Mouse (Mus musculus): ENCODE measurements around the gene Gng7.

The Gng7 gene

GRCm38 (mm10) chr10:81025639-81026275, 11.0 kb upstream of the Gng7 start, which contains the start of gene Diras1:
Gene Diras1 (minus strand): TSS chr10:81025662.
- DNase-seq (ENCODE audit: extremely low spot score, low spot score) = no peak

GRCm38 (mm10) chr10:81025047-81025621, 10.4 kb upstream of the Gng7 start:
- DNase-seq (ENCODE audit: extremely low spot score, low spot score) = no peak

- DNase-seq (ENCODE audit: extremely low spot score, low spot score) = no peak
Measured at GRCm38 (mm10) chr10:81024346-81024937, 9.7 kb upstream of the Gng7 start.

- DNase-seq (ENCODE audit: extremely low spot score, low spot score) = no peak
Measured at GRCm38 (mm10) chr10:81022744-81023143, 8.0 kb upstream of the Gng7 start.

GRCm38 (mm10) chr10:81021547-81022110, 6.9 kb upstream of the Gng7 start:
- DNase-seq (ENCODE audit: extremely low spot score, low spot score) = no peak

GRCm38 (mm10) chr10:81020207-81020606, 5.5 kb upstream of the Gng7 start:
- DNase-seq (ENCODE audit: extremely low spot score, low spot score) = no peak

- no peak for DNase-seq (ENCODE audit: extremely low spot score, low spot score)
Measured at GRCm38 (mm10) chr10:81019687-81020086, 4.9 kb upstream of the Gng7 start.

GRCm38 (mm10) chr10:81018326-81018725, 3.6 kb upstream of the Gng7 start:
- no peak for DNase-seq (ENCODE audit: extremely low spot score, low spot score)

- DNase-seq (ENCODE audit: extremely low spot score, low spot score) = peak; percentile 63
Measured at GRCm38 (mm10) chr10:81016645-81017044, 1.9 kb upstream of the Gng7 start.

- no peak for DNase-seq (ENCODE audit: extremely low spot score, low spot score)
Measured at GRCm38 (mm10) chr10:81015666-81016065, 921 bp upstream of the Gng7 start.

- DNase-seq (ENCODE audit: extremely low spot score, low spot score) = no peak
Measured at GRCm38 (mm10) chr10:81010851-81011250, 3.9 kb downstream of the Gng7 start.

GRCm38 (mm10) chr10:81007240-81007639, 7.5 kb downstream of the Gng7 start:
- DNase-seq (ENCODE audit: extremely low spot score, low spot score) = no peak

GRCm38 (mm10) chr10:81006005-81006677, 8.6 kb downstream of the Gng7 start:
- no peak for DNase-seq (ENCODE audit: extremely low spot score, low spot score)

- no peak for DNase-seq (ENCODE audit: extremely low spot score, low spot score)
Measured at GRCm38 (mm10) chr10:81001161-81001560, 13.6 kb downstream of the Gng7 start.

GRCm38 (mm10) chr10:81000197-81001062, 14.3 kb downstream of the Gng7 start:
- DNase-seq (ENCODE audit: extremely low spot score, low spot score) = no peak

GRCm38 (mm10) chr10:80999362-81000196, 15.2 kb downstream of the Gng7 start:
- DNase-seq (ENCODE audit: extremely low spot score, low spot score) = peak; percentile 89

GRCm38 (mm10) chr10:80998778-80999177, 16.0 kb downstream of the Gng7 start:
- peak; percentile 56 for DNase-seq (ENCODE audit: extremely low spot score, low spot score)

GRCm38 (mm10) chr10:80998021-80998420, 16.7 kb downstream of the Gng7 start:
- no peak for DNase-seq (ENCODE audit: extremely low spot score, low spot score)

GRCm38 (mm10) chr10:80997332-80997731, 17.4 kb downstream of the Gng7 start:
- DNase-seq (ENCODE audit: extremely low spot score, low spot score) = no peak

GRCm38 (mm10) chr10:80996501-80996900, 18.2 kb downstream of the Gng7 start:
- DNase-seq (ENCODE audit: extremely low spot score, low spot score) = no peak
